Mouse (Mus musculus) T-helper 17 cell (primary cell): ENCODE measurements around the gene Cyp2j13.
"Not testable (repeated sequence)": the region's sequence is repeated elsewhere in the genome, so short reads cannot be mapped to it uniquely, and the experiment has no call there.

Experiments used
- in situ Hi-C, 2 experiments: fragments of 300-600 bp; cut with MboI, MseI; formaldehyde crosslinking; loops; 1 replicate in 1 of 2; 2 replicates in 1 of 2; pipeline ENCODE4 v1.15.1; 2025; ENCODE audit warnings: high pct_unique_total_duplicates in 2 of 2

Gene Cyp2j13

DNA sequence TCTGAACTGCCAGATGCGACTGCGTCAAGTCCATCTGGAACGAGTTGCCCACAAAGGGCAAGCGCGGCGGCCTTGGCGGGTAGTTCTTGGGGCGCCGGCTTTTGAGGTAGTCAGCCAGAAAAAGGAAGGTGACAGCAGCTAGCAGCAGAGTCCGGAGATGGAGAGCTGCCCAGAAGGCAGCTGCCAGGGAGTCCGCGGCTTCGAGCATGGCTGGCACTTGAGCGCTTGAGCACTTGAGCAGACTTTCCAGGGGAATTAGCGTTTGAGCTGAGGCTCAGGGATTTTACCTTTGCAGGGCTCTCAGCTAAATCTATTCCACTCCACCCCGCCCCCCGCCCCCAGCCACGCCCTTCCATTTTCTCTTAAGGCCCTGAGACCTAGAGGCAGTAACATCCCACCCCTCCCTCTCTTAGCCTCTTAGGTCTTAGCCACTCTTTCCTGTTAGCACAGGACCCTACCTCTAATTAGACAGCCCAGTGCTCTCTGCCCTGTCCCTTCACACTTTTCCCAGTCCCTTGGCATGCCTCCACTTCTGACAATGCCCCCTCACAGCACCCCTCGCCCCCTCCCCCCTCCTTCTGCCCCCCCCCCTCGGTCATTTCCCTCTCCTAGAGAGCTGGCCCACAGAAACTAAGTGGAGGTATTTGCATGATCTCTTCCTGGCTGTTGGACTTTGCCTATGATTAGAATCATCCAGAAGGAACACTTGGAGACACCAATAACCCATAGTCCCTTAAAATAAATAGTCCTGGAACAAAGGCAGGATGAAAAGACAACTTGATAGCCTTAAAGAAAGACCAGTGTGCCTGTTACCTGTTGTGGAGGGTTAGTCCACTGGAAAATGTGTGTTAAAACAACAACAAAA lies at the start of gene Cyp2j13:
TSS of gene Cyp2j13 (minus strand) at position 286 of the 865 bp plus-strand sequence.
- in situ Hi-C loops = no loop called here

DNA sequence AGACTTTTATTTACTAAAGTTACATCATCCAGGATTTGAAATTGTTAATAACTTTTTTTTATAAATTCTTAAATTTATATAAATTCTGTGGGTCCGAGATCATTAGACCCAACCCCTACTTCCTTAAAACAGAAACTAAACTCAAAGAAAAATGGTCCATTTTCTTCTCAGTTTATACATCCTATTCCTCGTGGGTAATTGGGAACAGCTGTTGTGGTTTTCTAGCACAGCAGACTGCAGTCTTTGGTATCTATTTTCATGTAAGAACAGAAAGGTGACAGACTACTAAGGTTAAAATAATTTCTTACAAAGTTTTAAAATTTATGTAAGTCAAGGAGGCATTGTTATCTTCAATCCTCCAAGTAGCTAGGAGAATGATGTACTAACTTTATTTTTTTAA lies 19.5 kb upstream of the Cyp2j13 start:
- in situ Hi-C loops = loop anchor here in 1 of 2 experiments (10.0 kb wide), 1 partner anchor 1298 kb away; no protein-coding TSS in a partner anchor

DNA sequence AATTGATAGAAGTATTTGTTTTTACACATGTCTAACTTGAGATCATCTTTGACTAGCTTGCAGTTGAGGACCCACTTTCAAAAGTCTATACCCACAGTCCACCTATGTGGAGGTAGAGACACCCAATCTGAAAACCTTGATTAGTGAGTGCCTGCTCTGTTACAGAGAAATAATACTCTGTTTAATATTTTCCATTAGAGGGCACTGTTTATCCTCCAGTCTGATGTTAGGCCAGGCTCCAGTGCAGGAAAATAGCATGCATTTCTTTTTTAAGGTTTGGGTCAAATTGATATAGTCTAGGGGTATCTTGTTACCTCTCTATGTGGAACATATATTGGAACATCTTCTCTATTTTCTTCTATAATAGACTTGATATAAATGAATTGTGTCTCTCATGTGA lies 14.5 kb upstream of the Cyp2j13 start:
- in situ Hi-C loops = loop anchor here in 1 of 2 experiments (10.0 kb wide), 1 partner anchor 1303 kb away; no protein-coding TSS in a partner anchor

DNA sequence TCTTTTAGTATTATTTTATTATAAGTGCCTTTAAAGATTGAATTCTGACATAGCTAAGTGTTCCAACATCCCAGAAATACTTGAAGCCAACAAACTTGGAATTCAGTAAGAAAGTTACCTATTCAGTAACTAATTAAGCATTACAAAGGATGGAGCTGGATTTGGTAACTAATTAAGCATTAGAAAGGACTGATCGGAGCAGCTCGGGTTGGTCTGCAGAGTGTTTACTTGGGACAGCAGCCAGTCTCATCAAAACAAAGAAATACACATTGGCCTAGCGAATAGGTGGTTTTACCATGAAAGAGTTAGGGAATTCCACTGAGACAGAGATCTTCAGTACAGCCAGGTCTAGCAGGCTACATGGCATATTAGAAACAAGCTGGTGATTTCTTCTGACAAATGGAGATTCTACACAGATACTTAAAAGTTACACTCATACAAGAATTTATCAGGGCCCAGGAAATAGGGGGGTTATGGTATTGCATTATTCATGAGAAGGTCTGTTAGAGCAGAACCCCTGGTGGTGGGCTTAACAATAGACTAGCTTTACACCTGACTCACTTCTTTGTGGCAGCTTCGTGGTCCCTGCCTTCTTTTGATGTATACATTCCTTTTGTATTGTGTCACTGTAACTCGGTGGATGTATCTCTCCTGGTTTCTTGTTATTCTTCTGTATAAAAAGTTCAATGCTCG lies 12.2 kb upstream of the Cyp2j13 start:
- in situ Hi-C loops = loop anchor here in 1 of 2 experiments (10.0 kb wide), 1 partner anchor 1305 kb away; no protein-coding TSS in a partner anchor

DNA sequence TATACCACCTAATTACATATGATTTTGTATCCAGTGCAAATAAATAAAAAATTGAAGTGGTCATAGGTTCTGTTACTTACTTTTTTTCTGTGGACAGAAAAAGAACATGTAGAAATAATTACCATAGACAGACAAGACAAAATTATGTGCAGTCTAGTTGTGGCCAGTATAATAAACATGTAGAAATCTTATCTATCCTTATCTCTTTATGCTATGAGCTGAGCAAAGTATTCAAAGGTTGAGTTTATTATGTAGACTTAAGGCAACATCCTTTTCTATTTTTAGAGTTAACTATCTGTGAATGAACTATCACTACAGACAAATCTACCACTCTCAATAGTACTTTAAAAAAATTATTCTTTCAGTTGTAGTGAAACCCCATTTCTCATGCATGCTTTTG lies 962 bp upstream of the Cyp2j13 start:
- in situ Hi-C loops = no loop called here

DNA sequence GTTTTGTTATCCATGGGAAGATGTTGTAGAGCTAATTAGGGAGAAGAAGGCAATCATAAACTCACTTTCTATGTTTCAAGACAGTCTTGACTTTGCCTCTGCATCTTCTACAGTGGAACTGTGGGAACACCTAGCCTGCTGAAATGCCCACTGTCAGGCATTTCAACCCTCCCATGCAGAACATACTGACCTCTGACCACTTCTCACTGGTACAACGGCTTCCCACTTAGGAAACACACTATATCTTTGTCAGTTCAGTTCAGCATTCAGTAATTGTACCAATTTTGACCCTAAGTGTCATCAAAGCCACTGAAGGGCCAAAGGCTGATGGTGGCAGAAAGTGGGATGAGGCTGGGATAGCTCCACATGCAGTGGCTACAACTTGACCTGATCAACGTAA lies 15.3 kb downstream of the Cyp2j13 start:
- in situ Hi-C loops = no loop called here

DNA sequence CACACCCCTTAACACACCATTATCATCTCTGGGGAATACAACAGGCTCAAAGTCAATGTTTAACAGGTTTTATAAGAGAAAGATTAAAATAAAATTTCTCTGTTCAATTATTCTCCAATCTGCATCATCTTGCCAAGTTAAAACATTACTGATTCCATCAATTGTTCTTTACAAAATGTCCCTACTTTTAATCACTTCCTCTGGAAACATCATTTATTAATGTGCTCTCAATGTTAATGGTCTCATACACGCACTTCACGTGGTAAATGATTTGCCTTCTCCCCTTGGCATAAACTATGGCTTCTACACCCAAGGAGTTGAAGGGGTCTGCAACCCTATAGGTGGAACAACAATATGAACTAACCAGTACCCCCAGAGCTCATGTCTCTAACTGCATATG lies 17.2 kb downstream of the Cyp2j13 start:
- in situ Hi-C loops = no loop called here

DNA sequence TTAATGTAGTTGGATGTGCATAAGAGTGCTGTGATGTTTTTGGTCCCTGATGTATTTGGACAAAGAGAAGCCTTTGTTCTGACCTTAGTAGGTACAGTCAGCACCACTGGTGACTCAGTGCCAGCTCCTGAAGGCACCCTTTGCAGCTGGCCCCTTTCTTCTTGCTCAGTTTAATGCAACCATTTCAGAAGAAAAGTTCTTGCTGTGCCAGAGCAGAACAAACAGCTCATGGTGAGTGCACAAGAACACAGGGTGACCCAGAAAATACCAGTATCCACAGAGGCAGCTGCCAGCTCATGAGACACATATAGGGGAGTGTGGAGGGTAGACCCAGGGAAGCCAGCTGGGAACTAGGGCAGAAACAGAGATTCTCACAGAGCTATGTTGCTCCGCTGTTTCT lies 48.9 kb downstream of the Cyp2j13 start:
- in situ Hi-C loops = no loop called here

DNA sequence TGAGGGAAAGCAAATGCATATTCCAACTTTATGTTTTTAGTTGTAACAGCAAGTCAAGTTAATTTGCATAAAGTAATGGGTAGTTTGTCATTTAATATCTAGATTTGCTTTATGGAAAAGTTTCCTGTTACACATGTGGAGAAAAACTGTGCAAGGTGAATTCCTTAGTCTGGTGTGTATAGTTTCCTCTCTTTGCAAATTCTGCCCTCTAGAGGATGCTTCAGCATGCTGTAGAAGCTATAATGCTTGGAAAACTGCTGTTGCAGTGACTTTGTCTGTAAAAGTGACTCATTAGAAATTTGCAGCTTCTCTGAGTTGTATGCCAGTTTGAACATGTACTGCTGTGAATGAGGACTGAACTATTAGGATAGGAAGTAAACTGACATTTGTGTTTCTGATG lies 54.5 kb downstream of the Cyp2j13 start:
- in situ Hi-C loops = no loop called here

DNA sequence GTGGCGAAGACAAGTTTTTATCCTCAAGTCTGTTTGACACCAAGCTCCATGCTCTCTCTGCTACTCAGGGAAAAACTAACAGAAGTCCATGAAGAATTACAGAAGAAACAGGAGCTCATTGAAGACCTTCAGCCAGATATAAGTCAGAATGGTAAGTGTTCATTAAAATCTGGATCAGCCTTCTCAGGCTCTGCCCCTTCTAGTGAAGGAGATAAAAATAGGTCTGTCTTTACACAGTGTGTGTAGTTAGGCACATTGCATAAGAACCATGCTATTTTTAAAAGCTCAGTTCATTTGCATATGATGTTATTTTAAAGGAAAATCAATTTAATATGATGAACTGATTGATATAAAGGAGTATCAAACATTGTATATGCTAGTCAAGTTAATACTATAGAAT lies 60.5 kb downstream of the Cyp2j13 start:
- in situ Hi-C loops = no loop called here

DNA sequence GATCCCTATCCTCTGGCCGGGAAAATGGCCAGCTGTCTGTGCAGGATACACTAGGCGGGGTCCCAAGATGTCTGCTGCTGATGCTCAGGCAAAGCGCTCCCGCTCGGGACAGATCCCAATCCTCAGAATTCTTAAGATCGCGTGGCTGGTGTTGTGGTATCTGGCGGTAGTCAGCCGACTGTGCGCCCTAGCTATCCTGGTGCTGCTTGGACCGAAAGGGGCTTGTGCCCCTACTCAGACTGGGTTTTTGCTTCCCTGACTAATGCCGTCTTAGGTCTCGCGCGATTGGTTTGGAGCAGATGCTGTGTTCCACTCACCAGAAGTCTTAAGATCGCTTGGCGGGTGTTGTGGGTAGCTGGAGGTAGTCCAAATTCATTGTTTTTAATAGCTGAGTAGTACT lies 95.1 kb downstream of the Cyp2j13 start:
- in situ Hi-C loops = not testable (repeated sequence)
